Mouse (Mus musculus) G1E (cell line): Measurements from ENCODE around the gene Trim25.

ENCODE experiments used
- CTCF ChIP-seq: IDR thresholded peaks from 2 replicates; pipeline ENCODE4 v1.5.1; 2012; ENCODE audit warnings: low read depth, low read length, inconsistent platforms, mixed read lengths
- GATA1 ChIP-seq: IDR thresholded peaks from 2 replicates; pipeline ENCODE4 v1.6.1; 2012; ENCODE audit warnings: borderline replicate concordance, low read length, inconsistent platforms, mixed read lengths
- GATA2 ChIP-seq: IDR thresholded peaks from 2 replicates; pipeline ENCODE4 v1.6.1; 2012; ENCODE audit warnings: low read depth, low read length, inconsistent platforms, borderline replicate concordance
- POLR2AphosphoS5 ChIP-seq: IDR thresholded peaks from 2 replicates; pipeline ENCODE4 v1.6.1; 2012; ENCODE audit warnings: low read depth, low read length, inconsistent platforms; ENCODE audit not compliant: insufficient replicate concordance
- TAL1 ChIP-seq: conservative IDR thresholded peaks from 2 replicates; pipeline ENCODE4 v1.6.1; 2012; ENCODE audit warnings: low read depth, low read length, inconsistent platforms, mixed read lengths

DNA sequence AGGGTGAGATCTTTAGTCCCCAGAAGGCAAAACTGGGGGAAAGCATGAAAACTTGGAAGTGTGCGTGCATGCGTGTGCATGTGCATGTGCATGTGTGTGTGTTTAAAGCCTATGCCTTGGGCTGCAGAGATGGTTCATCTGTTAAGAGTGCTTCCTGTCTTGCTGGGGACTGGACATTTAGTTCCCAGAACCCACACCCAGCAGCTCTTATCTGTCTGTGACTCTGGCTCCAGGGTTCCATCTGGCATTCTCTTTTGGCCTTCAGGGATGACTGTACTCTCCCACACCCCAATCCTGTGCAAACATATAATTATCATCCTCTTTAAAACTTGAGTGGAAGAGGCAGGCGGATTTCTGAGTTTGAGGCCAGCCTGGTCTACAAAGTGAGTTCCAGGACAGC lies 26.9 kb downstream of the Trim25 start:
- TF ChIP-seq CTCF (no peak), TAL1 (no peak), GATA1 (no peak), POLR2AphosphoS5 (no peak), GATA2 (no peak)
